Mouse (Mus musculus): ENCODE results near the gene Rap2b. TPM values are rescaled to one million over a fixed set of nuclear protein-coding genes. Genes with fewer than 3 reads are reported as not detected.

The Rap2b gene
- 1 to 10 TPM; 2.1 to 2.4 TPM for total RNA-seq (2021)
- long read RNA-seq, experiment 1, full-length matches to known transcripts = 3 of 3 reads
- long read RNA-seq, experiment 1, partial matches to known transcripts = 0 of 3 reads
- long read RNA-seq, experiment 1, other reads (novel, unspliced or antisense) = 0 of 3 reads
- long read RNA-seq, experiment 2, full-length matches to known transcripts = 1 of 1 reads
- long read RNA-seq, experiment 2, partial matches to known transcripts = 0 of 1 reads
- long read RNA-seq, experiment 2, other reads (novel, unspliced or antisense) = 0 of 1 reads

DNA sequence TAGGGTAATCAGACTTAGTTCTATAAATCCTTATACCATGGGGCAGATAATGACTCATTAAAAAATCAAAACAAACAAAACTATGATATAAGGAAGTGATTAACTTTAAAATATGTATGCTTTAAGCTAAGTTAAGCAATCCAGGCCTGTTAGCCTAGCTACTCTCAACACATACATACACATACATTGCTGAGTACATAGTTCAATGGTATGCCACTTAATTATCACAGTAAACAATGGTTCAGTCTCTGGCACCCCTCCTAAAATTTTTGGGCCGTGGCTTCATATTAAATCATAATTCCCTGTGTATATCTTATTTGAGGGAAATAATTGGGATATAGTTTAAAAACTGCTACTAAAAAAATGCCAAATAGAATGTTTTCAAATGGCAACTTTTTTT lies at the start of gene Rap2b:
Rap2b (plus strand) TSS at position 301 of the 400 bp plus-strand sequence.
- DNase-seq = no peak

DNA sequence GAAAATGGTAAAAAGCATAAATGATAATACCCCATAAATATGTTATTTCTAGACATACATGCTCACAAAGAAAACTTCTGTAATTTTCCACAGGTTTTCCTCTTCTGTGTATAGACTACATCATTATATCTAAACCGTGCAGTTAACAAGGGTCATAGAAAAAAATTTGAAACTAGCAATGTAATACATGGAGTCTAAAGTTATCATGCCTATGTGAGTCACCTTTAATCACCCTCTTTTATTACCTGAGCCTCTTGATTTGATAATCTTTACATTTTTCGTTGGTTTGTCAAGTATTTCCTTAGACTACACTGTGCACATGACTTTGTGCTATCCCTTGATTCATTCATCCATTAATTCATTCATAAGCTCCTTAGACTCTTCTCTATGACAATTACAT lies 46.4 kb upstream of the Rap2b start:
- no peak for DNase-seq

- DNase-seq = no peak
These were observed 41.4 kb upstream of the Rap2b start for GRCm38 (mm10) chr3:61320031-61320430.

DNA sequence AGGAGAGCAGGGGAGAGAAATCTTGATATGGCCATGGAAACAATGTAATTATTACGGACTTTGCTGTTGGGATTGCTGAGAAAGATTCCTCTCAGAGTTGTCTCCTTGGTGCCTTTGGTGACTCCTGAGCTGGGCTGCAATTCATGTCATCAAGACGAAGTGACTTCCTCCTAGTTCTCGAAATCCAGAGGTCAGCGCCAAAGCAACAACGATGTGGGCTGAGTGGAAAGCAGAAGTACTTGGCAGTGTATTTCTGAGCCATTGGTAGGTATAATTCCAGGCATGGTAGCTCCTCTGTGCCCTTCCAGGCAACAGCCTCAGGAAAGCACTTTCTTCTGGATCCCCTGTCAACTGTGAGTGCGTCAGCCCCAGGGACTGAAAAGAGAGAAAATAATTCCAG lies 39.8 kb upstream of the Rap2b start:
- DNase-seq = peak; percentile 11 to 19

DNA sequence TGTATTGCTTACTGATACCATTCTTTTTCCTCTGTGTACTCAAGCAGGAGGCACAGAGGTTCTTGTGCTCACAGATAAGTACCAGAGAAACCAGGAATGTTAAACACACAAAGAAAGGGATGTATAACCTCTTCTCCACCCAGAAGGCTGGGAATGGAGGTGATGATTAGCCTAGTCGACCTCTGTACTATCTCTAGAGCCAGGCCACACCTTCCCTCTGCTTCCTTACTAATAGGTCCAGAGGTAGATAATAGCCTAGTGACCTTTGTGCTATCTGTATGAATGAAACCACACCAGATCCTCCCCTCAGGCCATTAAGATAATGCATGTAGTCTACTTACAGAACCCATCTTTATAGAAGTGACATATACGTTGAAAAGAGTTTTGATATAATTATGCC lies 25.2 kb upstream of the Rap2b start:
- DNase-seq = no peak

GRCm38 (mm10) chr3:61337230-61337629 lies 24.2 kb upstream of the Rap2b start:
- no peak for DNase-seq

GRCm38 (mm10) chr3:61340321-61340720 lies 21.1 kb upstream of the Rap2b start:
- DNase-seq = no peak

- peak in 1 of 2 experiments; percentile 13 for DNase-seq
These were observed 17.4 kb upstream of the Rap2b start for GRCm38 (mm10) chr3:61344031-61344430.

- DNase-seq = no peak
These were observed 15.8 kb upstream of the Rap2b start for GRCm38 (mm10) chr3:61345636-61346035.

DNA sequence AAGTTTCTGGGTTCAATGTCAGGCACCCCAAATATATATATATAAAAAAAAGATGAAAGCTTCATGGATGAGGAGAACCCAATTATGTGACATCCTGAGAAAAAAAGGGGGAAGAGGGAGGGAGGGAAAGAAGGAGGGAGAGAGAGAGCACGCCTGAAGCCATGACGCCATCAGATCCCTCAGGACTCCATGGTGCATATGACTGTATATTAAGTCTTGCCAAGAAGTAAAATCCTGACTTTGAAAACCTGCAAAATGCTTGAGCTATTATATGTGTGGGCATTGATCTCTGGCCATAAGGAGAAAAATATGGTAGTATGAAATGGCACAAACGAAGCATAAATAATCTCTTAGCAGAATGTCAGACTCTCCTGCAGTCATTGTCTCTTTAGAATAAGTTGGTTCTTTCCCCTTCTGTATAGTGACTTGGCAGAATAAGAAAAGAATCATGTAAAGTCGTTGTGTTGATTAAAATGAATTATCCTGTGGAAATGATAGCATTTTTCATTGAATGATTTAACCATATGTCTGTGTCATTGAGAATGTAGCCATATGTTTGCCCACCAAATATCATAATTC lies 13.3 kb upstream of the Rap2b start:
- DNase-seq = no peak

GRCm38 (mm10) chr3:61349433-61349832 lies 12.0 kb upstream of the Rap2b start:
- DNase-seq = no peak

DNA sequence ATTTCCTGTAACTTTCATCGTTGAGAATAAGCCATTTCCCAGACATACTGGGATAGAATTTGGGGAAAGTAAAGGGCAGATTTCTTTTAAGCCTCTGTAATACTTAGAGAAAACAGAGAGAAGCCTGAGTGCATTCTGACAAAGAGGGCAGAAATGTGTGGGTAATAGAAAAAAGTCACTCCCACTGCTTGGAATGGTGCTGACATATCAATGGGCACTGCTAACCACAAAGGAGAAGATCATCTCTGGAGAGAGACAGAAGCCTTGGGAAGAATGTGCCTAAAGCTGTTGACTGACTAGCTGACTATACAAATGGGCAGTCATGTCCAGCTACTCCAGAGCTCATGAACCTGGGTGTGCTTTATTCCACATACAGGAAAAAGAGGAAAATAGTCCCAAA lies 6.0 kb upstream of the Rap2b start:
- DNase-seq = no peak

DNA sequence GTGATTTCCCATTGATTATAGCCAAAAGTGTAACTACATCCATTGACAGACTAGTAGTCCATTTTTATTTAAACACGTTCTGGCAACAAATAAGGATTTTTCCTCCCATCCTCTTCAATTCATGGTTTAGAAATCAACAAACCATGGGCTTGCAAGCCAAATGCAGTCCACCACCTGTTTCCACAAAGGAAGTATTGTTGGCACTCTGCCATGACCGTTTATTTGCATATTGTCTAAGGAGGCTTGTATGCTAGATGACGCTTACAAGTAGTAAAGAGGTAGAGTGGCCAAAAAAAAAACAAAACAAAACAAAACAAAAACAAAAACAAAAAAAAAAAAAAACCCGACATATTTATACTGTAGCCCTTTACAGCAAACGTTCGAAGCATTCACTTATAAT lies 3.3 kb upstream of the Rap2b start:
- DNase-seq = peak; percentile 40 to 60

DNA sequence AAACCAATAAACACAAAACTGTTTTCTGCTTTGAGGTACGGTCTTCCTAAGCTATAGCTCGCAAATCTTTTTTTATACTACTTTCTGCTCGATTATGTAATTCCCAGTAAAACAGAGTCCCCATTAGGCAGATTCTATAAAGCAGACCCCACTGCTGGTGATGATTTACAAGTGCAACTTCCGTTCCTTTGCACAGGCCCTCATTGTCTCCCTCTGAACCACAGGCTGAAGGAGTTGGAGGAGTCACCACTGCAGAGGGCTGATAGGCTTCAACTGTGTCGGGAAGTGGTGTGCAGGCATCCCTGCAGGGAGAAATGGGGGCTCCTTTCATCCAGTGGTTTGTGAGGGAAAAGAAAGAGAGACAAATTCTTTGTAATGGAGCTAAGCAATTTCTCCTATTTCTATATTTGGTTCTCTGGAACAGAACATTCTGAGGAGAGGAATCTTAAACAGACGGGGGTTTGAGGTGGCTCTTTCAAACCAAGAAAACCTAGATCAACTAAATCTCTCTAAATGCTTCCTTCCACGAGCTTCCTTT lies 2.6 kb upstream of the Rap2b start:
- no peak for DNase-seq

DNA sequence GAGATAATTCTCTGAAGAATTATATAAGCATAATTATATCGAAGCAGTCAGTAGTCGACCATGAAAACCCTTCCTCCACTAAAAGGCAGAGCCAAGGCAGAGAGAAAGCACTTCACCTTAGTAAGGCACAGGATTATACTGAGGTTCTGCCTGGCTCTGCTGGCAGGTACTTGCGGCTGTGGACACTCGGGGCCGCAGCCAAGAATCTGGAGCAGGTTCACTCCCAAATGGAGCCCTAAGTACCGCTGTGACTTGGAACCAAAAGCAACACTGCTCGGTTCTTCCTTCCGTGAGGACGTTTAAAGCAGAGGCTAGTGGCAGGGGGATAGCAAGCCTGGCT lies 1.4 kb downstream of the Rap2b start:
- DNase-seq = no peak

DNA sequence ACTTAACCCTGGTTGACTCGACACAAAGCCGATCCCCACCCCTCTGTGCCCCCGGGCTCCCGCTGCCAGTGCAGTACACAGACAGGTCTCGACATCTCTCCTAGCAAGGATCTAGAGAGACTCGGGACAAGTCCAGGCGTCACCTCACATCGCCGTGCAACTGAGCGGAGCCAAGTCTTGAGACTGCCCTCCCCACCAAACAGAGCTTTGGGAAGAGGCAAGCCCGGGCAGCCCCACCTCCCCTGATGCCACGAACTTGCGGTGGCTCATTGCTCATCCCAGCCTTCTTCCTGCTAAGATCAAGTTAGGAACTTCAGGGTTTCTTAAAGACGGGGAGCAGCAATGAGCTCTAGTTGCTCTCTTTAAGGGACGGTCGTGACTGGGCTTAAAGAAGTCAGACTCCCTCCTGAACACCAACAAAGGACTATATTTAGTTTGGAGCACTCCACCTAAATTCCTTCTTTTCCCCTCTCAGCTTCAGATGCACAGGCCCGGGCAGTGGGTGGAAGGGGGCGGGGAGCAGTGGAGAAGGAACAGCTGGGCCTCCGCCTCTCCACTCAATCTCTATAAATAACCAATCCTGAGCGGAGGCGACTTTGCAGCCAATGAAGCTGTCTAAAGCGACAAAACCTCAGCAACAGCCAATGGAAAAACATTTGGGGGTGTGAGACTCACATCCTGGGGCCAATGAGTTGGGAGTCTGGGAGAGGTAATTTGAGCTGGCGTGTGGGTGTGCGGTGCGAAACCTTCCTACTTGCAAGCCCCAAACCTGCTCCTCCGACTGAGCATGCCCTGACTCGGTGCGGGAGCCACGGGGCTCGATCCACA lies 1.9 kb downstream of the Rap2b start:
- peak; percentile 93 to 97 for DNase-seq

GRCm38 (mm10) chr3:61363989-61364660 lies 2.7 kb downstream of the Rap2b start:
- peak; percentile 93 to 95 for DNase-seq

- no peak for DNase-seq
These were observed 3.2 kb downstream of the Rap2b start for GRCm38 (mm10) chr3:61364661-61364977.

DNA sequence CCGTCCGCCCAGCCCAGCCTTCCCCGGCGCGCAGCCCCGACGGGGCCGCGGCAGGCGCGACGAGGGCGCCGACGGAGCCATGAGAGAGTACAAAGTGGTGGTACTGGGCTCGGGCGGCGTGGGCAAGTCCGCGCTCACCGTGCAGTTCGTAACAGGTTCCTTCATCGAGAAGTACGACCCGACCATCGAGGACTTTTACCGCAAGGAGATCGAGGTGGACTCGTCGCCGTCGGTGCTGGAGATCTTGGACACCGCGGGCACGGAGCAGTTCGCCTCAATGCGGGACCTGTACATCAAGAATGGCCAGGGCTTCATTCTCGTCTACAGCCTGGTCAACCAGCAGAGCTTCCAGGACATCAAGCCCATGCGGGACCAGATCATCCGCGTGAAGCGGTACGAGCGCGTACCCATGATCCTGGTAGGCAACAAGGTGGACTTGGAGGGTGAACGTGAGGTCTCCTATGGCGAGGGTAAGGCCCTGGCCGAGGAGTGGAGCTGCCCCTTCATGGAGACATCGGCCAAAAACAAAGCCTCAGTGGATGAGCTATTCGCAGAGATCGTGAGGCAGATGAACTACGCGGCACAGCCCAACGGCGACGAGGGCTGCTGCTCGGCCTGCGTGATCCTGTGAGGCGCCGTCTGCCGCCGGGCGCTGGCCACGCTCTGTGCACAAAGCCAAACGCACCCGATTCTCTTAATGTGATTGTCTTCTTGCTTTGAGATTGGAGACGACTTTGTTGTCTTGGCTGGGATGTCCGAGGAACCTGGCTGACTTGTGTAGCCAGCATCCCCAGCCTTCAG lies 3.7 kb downstream of the Rap2b start:
- DNase-seq = peak; percentile 43 to 66

DNA sequence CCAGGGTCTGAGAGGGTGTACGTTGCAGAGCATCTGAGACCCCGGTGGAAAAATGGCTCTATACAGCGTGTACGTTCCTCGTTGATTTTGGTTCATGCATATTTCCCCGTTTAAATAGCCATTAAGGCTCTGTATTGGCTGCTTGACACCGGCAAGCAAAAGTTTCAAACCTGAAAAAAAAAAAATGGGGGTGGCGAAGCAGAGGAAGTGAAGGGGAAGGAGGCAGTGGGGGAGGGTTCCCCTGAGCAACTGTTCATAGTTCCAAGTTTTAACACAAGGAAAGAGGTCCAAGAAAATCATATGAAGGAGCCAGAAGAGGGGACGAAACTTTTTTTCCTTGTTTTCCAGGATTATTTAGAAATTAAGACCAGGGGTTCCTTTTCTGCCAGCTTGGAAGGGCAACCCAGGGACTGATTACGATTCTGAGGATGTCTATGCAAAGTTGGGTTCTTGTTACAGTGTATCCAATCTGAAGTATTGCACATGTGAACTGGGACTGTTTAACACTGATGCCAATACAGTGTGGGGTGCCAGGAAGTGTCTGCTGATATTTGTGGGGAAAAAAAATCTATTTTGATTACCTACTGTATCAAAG lies 4.4 kb downstream of the Rap2b start, which contains the start of gene B430305J03Rik:
B430305J03Rik (minus strand) TSS at position 173 of the 595 bp plus-strand sequence.
- peak; percentile 45 to 48 for DNase-seq

GRCm38 (mm10) chr3:61368446-61368845 lies 7.0 kb downstream of the Rap2b start:
- no peak for DNase-seq
